Mouse (Mus musculus) layer of hippocampus, adult 11-12 months (tissue): Measurements from ENCODE around the gene Cabp1.
A peak's percentile ranks its signal among the peaks of the same experiment; 100 is the strongest.

ENCODE experiments used
- DNase-seq: peaks from one replicate; pipeline ENCODE4 v3.0.0; 2022; ENCODE audit warnings: low spot score

The Cabp1 gene

GRCm38 (mm10) chr5:115125211-115125871 is 68.8 kb downstream of the Cabp1 start:
- peak; percentile 89 for DNase-seq

- no peak for DNase-seq
Observed at GRCm38 (mm10) chr5:115124690-115125089, 69.5 kb downstream of the Cabp1 start.

- no peak for DNase-seq
Observed at GRCm38 (mm10) chr5:115120978-115121377, 73.2 kb downstream of the Cabp1 start.

- peak; percentile 81 for DNase-seq
Observed at GRCm38 (mm10) chr5:115118961-115119570, 75.1 kb downstream of the Cabp1 start, which contains the start of gene Acads. Gene Acads (minus strand): TSS chr5:115119346.
